Mouse (Mus musculus): ENCODE data around the gene Fndc11.

The Fndc11 gene

DNA sequence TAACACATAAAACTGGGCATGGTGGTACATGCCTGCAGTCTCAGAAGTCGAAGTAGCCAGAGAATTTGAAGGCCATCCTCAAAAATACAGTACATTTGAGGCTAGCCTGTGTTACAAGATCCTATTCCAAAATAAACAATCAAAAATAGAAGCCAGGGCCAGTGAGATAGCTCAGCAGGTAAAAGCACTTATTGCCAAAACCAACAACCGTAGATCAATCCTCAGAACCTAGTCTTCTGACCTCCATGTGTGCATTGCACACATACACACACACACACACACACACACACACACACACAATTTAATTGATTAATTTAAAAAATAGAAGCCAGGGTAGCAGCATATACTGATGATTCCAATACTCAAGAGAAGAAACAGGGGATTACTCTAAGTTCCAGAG, 47.0 kb downstream of the Fndc11 start:
- DNase-seq (ENCODE audit: low read depth, low spot score) = no peak

DNA sequence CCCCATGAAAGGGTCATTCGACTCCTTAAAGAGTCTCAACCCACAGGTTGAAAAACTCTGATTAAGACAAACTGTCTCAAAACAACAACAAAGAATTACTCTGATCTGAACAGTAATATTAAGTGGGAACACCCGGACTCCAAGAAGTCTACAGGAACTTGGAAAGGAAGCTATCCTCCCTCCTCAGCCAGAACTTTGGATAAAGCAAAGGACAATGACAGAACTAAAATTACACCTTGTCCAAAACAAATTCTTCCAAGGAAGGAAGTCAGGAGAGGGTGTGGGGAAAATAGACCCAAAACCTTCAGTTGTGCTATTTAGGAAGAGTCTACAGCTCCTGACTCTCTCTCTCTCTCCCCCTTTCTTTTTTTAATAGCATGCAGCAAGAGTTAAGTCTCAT, 52.3 kb downstream of the Fndc11 start:
- DNase-seq (ENCODE audit: low read depth, low spot score) = no peak
